Mouse (Mus musculus) ES-Bruce4 (cell line): ENCODE measurements around the gene Hic2. TPM values are rescaled to one million over a fixed set of nuclear protein-coding genes. Genes with fewer than 3 reads are reported as not detected.

Experiments
- H3K27ac ChIP-seq: 2 replicates; pipeline ENCODE4 v1.5.1; 2012; ENCODE audit warnings: low read length, inconsistent platforms; ENCODE audit not compliant: insufficient read depth
- H3K27me3 ChIP-seq: 2 replicates; pipeline ENCODE4 v1.6.1; 2012; ENCODE audit warnings: mild to moderate bottlenecking, low read length, inconsistent platforms; ENCODE audit not compliant: control insufficient read depth, poor library complexity, insufficient read depth, severe bottlenecking
- H3K36me3 ChIP-seq: 2 replicates; pipeline ENCODE4 v1.6.1; 2012; ENCODE audit warnings: inconsistent platforms, mild to moderate bottlenecking, low read length, moderate library complexity; ENCODE audit not compliant: control insufficient read depth, poor library complexity, insufficient read depth, severe bottlenecking
- H3K4me1 ChIP-seq: one replicate; pipeline ENCODE4 v1.8.1; 2011; ENCODE audit warnings: low read length; ENCODE audit not compliant: control insufficient read depth, insufficient read depth
- H3K4me3 ChIP-seq: 2 replicates; pipeline ENCODE4 v1.5.1; 2011; ENCODE audit warnings: low read depth, mild to moderate bottlenecking, low read length
- H3K9ac ChIP-seq: 2 replicates; pipeline ENCODE4 v1.6.1; 2012; ENCODE audit warnings: low read depth, mild to moderate bottlenecking, inconsistent platforms; ENCODE audit not compliant: poor library complexity, severe bottlenecking
- H3K9me3 ChIP-seq: replicated peaks from 2 replicates; pipeline ENCODE4 v1.6.1; 2012; ENCODE audit warnings: mild to moderate bottlenecking, low read length, inconsistent platforms; ENCODE audit not compliant: control insufficient read depth, poor library complexity, insufficient read depth, severe bottlenecking
- CTCF ChIP-seq: IDR thresholded peaks from one replicate; pipeline ENCODE4 v1.8.1; 2011; ENCODE audit warnings: low read depth, low read length
- EP300 ChIP-seq: IDR thresholded peaks from 2 replicates; pipeline ENCODE4 v1.6.1; 2011; ENCODE audit warnings: low read depth, low read length; ENCODE audit not compliant: insufficient read depth
- POLR2A ChIP-seq: IDR thresholded peaks from one replicate; pipeline ENCODE4 v1.8.1; 2011; ENCODE audit warnings: low read length; ENCODE audit not compliant: insufficient read depth
- polyA plus RNA-seq: library from polyadenylated mRNA; stranded (reverse); fragments of >200 nt; gene quantifications from 2 replicates; pipeline ENCODE4 v1.2.4, GENCODE M21; 2011; ENCODE audit warnings: low read depth; ENCODE audit not compliant: missing spikeins, insufficient read depth, insufficient read length

Gene Hic2
- polyA plus RNA-seq, 1 experiment, result 40.9 TPM

DNA sequence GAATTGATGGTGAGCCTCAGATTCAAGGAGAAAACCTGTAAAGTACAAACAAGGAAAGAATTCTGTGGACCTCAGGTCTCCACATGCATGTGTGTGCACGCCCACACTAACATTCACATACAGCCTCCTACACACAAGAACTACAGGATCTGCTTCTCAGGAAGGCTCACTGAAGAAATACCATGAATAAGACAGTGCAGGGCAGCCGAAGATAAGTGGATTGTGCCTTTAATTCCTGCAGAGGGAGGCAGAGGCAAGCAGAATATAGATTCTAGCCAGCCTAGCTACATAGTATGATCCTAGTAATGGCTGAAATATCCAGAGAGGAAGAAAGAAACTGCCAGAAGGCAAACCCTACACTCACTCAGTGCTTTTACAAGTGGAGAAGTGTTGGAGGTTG lies 31.4 kb upstream of the Hic2 start:
- Histone ChIP-seq H3K4me1 (peaks cover 2% of the 10 kb centered on the region), H3K27me3 (no peaks in the 10 kb centered on the region), H3K9ac (peak overlapping the region; percentile 100), H3K36me3 (peaks cover 5% of the 10 kb centered on the region; the same call in 1 of the 2 replicates), H3K27ac (peak overlapping the region; percentile 20), H3K4me3 (no peak overlapping the region), H3K9me3 (no peaks in the 10 kb centered on the region)
- no peak for TF ChIP-seq POLR2A
- no peak for TF ChIP-seq CTCF
- TF ChIP-seq EP300, result no peak

DNA sequence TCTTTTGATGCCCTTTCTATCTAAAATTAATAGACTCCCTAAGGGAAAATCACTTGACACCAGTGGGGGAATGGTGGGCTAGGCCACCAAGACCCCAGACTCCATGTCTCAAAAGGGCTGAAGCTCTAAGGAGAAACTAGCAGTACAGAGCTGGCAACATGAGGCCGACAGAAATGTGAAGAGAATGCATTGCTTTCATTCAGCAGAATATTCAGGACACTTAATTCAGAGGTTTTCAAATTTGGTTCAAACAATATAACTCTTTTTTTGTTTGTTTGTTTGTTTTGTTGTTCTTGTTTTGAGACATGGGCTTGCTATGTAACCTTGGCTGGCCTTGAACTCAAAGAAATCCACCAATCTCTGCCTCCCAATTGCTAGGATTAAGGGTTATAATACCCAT lies 30.8 kb upstream of the Hic2 start, which contains the start of gene Ube2l3:
TSS of gene Ube2l3 (minus strand) at position 101 of the 400 bp plus-strand sequence.
- Histone ChIP-seq H3K27me3 (no peaks in the 10 kb centered on the region), H3K27ac (peak within 1 kb of the TSS; percentile 20), H3K4me3 (peak within 1 kb of the TSS; percentile 99), H3K9ac (peak within 1 kb of the TSS; percentile 100), H3K36me3 (peaks cover 5% of the 10 kb centered on the region; the same call in 1 of the 2 replicates), H3K4me1 (peaks cover 2% of the 10 kb centered on the region), H3K9me3 (no peaks in the 10 kb centered on the region)
- TF ChIP-seq POLR2A (no peak), EP300 (no peak), CTCF (no peak)

GRCm38 (mm10) chr16:17204990-17205389 lies 28.4 kb upstream of the Hic2 start:
- Histone ChIP-seq H3K9me3 (no peaks in the 10 kb centered on the region), H3K4me1 (no peaks in the 10 kb centered on the region), H3K9ac (no peak overlapping the region), H3K27me3 (no peaks in the 10 kb centered on the region), H3K27ac (no peak overlapping the region), H3K4me3 (no peak overlapping the region), H3K36me3 (no peaks in the 10 kb centered on the region)
- TF ChIP-seq POLR2A (no peak), CTCF (peak; percentile 36), EP300 (no peak)

- peak within 1 kb of the TSS; percentile 81 for H3K4me3 ChIP-seq
- H3K27me3 ChIP-seq, result no peaks in the 10 kb centered on the region
- TF ChIP-seq CTCF, result peak; percentile 87
- peak; percentile 18; the same call in 1 of the 2 replicates for TF ChIP-seq EP300
- peak; percentile 19 for TF ChIP-seq POLR2A
- peak within 1 kb of the TSS; percentile 68 for H3K9ac ChIP-seq
- no peak within 1 kb of the TSS for H3K27ac ChIP-seq
- H3K36me3 ChIP-seq, result no peaks in the 10 kb centered on the region
- no peaks in the 10 kb centered on the region for H3K4me1 ChIP-seq
- H3K9me3 ChIP-seq, result no peaks in the 10 kb centered on the region
These were observed 24.7 kb upstream of the Hic2 start, which contains the start of gene Rimbp3 for GRCm38 (mm10) chr16:17208389-17209361. Rimbp3 (plus strand) TSS chr16:17208603.

DNA sequence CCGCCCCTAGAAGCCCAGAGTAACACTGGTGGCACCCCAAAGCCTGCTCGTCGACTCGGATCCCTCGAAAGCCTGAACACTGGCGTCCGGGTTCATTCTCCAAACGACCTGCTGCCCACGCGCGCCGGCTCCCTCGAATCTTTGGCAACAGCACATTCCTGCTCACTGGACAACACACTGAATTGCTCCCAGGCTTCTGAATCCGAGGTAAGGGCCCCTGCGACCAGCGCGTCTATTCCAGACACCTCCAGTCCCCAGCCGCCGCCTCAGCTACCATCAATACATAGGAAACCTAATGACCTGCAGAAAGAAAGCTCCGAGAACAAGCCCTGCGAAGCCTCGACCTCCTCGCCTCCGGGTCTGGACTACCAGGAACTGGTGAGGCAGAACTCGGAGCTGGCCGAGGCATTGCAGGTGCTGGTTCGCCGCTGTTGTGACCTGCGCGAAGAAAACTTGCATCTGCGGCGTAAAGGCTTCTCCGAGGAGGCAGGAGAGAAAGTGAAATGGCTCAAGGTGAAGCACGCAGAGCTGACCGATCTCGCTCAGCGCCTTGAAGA lies 23.9 kb upstream of the Hic2 start:
- Histone ChIP-seq H3K4me1 (no peaks in the 10 kb centered on the region), H3K27me3 (no peaks in the 10 kb centered on the region), H3K27ac (no peak overlapping the region), H3K36me3 (no peaks in the 10 kb centered on the region), H3K9me3 (no peaks in the 10 kb centered on the region), H3K9ac (peak overlapping the region; percentile 68), H3K4me3 (peak overlapping the region; percentile 69)
- TF ChIP-seq CTCF, result no peak
- TF ChIP-seq POLR2A, result no peak
- TF ChIP-seq EP300, result no peak
